Mouse (Mus musculus): ENCODE data around the gene Itprid2.
"Not testable (repeated sequence)": the region's sequence is repeated elsewhere in the genome, so short reads cannot be mapped to it uniquely, and the experiment has no call there.

The Itprid2 gene

GRCm38 (mm10) chr2:79634528-79635400 lies at the start of gene Itprid2:
Gene Itprid2 (plus strand): TSS chr2:79635352.
- peak; percentile 99 for DNase-seq

- DNase-seq: no peak
Observed at GRCm38 (mm10) chr2:79596177-79596576, 39.0 kb upstream of the Itprid2 start.

GRCm38 (mm10) chr2:79597090-79597489 lies 38.1 kb upstream of the Itprid2 start:
- DNase-seq: no peak

DNA sequence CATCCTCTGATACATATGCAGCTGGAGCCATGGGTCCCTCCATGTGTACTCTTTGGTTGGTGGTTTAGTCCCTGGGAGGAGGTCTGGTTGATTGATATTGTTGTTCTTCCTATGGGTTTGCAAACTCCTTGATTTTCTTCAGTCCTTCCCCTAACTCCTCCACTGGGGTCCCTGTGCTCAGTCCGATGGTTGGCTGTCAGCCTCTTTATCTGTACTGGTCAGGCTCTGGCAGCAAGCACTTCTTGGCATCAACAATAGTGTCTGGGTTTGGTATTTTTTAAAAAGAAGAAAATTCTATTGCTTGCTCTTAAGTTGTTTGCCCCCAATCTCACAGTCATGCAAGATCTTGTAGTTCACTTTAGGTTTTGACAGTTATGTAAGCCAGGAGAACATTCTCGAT lies 34.0 kb upstream of the Itprid2 start:
- DNase-seq: not testable (repeated sequence)

- peak; percentile 21 for DNase-seq
Observed at GRCm38 (mm10) chr2:79601691-79602116, 33.4 kb upstream of the Itprid2 start.

DNA sequence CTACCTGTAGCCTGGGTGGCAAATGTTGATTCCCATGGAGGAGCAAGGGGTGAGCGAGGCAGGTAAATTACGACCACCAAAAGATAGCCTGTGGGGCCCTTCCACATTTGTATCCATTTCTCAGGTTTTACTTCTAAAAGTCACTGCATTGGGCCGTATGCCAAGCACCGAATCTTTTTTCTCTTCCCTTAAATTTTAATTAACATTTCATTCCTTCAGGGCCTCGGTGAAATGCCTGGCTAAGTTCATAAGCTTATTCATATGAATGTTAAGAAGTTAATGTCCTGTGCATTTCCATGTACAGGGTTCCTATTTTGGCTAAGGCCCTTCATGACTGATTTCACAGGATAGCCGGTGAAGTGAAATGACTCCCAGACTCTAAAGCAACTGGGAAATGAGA lies 32.8 kb upstream of the Itprid2 start:
- DNase-seq: peak; percentile 13

- DNase-seq: no peak
Observed at GRCm38 (mm10) chr2:79603363-79603762, 31.8 kb upstream of the Itprid2 start.

DNA sequence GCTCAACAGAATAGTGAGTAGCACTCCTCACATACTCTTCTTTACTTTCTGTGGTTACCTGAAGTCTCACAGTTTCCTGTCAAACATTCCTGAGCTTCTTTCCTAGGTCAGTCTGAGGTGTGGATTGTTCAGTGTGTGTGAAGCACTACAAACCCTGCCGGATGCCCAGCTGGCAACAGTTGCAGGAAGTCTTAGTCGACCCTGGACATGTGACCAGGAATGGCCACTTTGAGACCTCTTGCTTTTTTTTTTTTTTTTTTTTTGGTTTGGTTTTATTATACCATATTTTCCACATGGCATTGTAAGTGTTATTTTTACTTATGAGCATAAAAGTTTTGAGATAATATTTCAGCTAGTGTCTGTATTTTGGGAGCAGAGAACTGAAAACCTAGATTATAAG lies 29.1 kb upstream of the Itprid2 start:
- no peak for DNase-seq

DNA sequence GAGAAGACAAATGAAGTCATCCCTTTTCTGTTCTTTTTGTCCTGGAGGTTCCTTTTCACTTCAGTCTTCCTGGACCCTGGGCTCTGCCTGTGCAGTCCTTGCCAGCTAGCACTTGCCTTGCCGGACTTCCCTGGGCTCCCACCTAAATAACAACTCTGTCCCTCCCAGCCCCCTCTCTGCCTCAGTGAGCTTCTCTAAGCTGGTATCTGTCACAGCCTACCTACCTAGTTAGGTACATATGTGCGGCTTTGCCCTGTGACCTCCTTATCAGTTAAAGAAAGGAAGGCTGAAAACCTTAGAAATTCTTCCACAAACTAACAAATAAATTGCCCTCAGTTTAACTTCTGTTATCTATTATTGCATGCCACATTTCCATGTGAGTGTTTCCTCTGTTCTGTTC lies 28.0 kb upstream of the Itprid2 start:
- DNase-seq: no peak

GRCm38 (mm10) chr2:79608301-79609074 lies 26.7 kb upstream of the Itprid2 start:
- no peak for DNase-seq

DNA sequence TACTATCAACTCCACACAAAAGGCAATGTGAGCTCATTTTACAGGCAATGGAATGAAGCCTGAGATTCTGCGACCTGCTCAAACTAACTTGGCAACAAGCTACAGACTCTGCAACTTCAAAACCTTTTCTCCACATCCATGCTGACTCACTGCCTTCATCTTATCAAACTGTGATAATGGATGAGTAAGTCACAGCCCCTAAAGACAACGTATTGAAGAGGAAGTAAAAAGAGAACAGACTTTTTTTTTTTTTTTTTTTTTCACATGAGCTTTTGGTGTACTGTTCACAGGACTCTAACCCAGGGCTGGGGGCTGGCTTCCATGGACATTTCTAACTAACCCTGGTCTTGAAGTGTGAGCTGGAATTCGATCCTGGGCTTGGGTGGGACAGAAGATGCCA lies 24.3 kb upstream of the Itprid2 start:
- DNase-seq: no peak

DNA sequence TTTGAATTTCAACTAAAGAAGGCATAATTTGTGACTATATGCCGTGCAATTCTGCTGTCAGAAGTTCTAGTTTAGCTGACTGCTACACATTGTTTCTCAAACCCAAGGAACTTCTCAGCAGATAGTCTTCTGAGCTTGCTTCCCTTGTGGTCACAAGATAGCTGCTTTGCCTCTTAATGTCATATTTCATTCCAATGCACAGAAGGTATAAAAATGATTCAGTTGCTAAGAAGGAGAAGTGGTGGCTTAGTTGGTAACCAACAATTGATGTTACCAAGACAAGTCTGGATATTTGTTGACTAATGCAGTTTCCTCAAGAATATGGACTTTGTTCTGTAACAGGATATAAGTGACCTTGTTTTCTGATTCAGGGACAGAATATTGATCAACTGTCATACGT lies 17.0 kb upstream of the Itprid2 start:
- no peak for DNase-seq

- DNase-seq: peak; percentile 44
Observed at GRCm38 (mm10) chr2:79618614-79619568, 16.3 kb upstream of the Itprid2 start.

- DNase-seq: no peak
Observed at GRCm38 (mm10) chr2:79623256-79623655, 11.9 kb upstream of the Itprid2 start.

GRCm38 (mm10) chr2:79627624-79628023 lies 7.5 kb upstream of the Itprid2 start:
- DNase-seq: no peak

- DNase-seq: no peak
Observed at GRCm38 (mm10) chr2:79630231-79630630, 4.9 kb upstream of the Itprid2 start.

DNA sequence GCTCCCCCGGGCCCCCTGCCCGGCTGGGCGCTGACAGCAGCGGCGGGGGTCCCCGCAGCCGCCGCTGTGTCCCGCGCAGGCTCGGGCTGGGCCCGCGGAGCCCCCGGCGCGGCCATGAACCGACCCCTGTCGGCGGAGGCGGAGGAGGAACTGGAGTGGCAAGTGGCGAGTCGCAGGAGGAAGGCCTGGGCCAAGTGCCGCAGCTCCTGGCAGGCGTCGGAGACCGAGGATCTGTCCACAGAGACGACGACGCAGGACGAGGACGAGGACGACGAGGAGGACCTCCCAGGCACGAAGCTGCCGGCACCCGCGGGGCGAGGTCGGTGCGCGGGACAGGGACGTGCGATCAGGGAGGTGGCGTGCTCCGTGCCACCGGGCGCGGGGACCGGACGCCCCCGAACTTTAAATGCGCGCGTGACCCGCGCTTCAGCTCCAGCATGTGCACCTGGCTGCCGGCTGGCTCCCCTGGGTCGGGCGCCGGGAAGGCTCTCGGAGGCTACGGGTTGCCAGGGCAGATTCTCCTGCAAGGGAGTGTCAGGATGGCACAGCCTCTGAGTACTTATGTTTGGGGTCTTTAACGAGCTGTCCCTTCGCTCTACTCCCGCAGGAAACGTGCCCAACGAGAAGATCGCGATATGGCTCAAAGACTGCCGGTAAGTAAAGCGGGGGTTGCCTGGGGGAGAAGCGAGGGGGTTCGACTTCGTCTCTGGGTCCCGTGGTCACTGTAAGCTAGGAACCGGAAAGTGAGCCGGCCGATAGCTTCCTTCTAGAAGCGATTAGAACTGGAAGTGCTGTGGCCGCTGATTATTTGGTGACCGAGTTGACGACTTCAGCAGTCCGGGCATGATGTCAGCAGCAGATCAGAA lies 507 bp downstream of the Itprid2 start:
- peak; percentile 85 for DNase-seq

- DNase-seq: no peak
Observed at GRCm38 (mm10) chr2:79638924-79639323, 3.8 kb downstream of the Itprid2 start.

GRCm38 (mm10) chr2:79646237-79646688 lies 11.1 kb downstream of the Itprid2 start:
- DNase-seq: no peak

GRCm38 (mm10) chr2:79647094-79647493 lies 11.9 kb downstream of the Itprid2 start:
- no peak for DNase-seq

DNA sequence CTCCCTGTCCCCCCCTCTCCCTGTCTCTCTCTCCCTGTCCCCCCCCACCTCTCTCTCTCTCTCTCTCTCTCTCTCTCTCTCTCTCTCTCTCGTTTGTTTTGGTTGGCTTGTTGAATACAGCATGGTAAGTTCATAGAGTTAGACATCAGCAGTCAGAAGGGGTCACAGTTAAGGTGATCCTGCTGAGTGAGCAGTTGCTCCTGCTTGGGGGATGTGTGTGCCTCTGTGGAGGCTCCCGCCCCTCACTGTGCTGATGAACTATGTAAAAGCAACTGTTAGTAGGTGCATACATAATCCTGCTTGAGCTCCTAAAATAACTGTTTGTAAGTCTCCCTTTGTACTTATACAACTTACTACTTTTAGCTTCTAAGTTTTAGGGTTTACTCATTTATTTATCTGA lies 12.6 kb downstream of the Itprid2 start:
- DNase-seq: no peak

DNA sequence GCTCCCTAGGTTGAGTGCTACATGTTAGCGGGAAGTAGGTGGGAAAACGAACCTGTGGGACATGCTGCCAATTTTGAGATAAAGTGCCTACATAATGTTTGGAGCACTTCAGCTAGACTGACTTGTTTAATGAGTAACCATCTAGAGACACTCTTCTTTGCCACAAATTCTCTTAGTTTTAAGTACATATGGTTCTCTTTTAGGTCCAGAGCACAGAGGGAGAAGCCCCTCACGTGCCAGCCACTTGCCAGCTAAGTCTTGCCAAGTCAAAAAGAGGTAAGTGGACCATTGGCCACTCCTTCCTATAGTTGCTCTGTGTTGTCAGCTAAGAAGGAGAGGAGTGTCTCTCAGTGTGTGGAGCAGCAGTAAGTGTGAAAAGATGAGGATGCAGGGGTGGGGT lies 16.0 kb downstream of the Itprid2 start:
- no peak for DNase-seq
